Mouse (Mus musculus): ENCODE results near the gene Ppp3ca. TPM values are rescaled to one million over a fixed set of nuclear protein-coding genes. Genes with fewer than 3 reads are reported as not detected.
A peak's percentile ranks its signal among the peaks of the same experiment; 100 is the strongest.

The Ppp3ca gene
- polyA plus RNA-seq, 1 experiment from 2014 or later: 37.3 TPM

GRCm38 (mm10) chr3:136671940-136672278 is 2.0 kb downstream of the Ppp3ca start:
- Histone ChIP-seq H3K4me3 (ENCODE audit: low read depth, low read length) (peak overlapping the region; percentile 93), H3K4me1 (replicated peaks; ENCODE audit: control insufficient read depth, insufficient read depth, low read length) (peaks cover 16% of the 10 kb centered on the region), H3K4me2 (replicated peaks; ENCODE audit: low read depth) (peak overlapping the region; percentile 87), H3K9me3 (ENCODE audit: control insufficient read depth) (no peaks in the 10 kb centered on the region), H3K9ac (ENCODE audit: low read depth, low read length) (peak overlapping the region; percentile 88), H3K27me3 (replicated peaks; ENCODE audit: control insufficient read depth, insufficient read depth, low read length) (no peaks in the 10 kb centered on the region), H3K27ac (ENCODE audit: low read depth, low read length) (no peak overlapping the region), H3K36me3 (ENCODE audit: control insufficient read depth, insufficient read depth) (no peaks in the 10 kb centered on the region)
- ATAC-seq: no peak
- WGBS: 9% methylated on average over 5 of the region's 5 CpGs
- TF ChIP-seq CTCF (IDR thresholded peaks at IDR 0.05; ENCODE audit: low read depth): no peak

- Histone ChIP-seq H3K36me3 (ENCODE audit: control insufficient read depth, insufficient read depth) (no peaks in the 10 kb centered on the region), H3K27me3 (replicated peaks; ENCODE audit: control insufficient read depth, insufficient read depth, low read length) (no peaks in the 10 kb centered on the region), H3K4me3 (ENCODE audit: low read depth, low read length) (no peak overlapping the region), H3K9me3 (ENCODE audit: control insufficient read depth) (no peaks in the 10 kb centered on the region), H3K27ac (ENCODE audit: low read depth, low read length) (no peak overlapping the region), H3K9ac (ENCODE audit: low read depth, low read length) (no peak overlapping the region), H3K4me1 (replicated peaks; ENCODE audit: control insufficient read depth, insufficient read depth, low read length) (peaks cover 16% of the 10 kb centered on the region), H3K4me2 (replicated peaks; ENCODE audit: low read depth) (0 out of 2 replicates have a peak overlapping the region, but pooled peaks have one; percentile 87)
- WGBS: 67% methylated on average over 3 of the region's 3 CpGs
- no peak for ATAC-seq
- TF ChIP-seq CTCF (IDR thresholded peaks at IDR 0.05; ENCODE audit: low read depth): no peak
Measured at GRCm38 (mm10) chr3:136672870-136673269, 2.9 kb downstream of the Ppp3ca start.

GRCm38 (mm10) chr3:136673363-136673762 is 3.4 kb downstream of the Ppp3ca start:
- Histone ChIP-seq H3K4me1 (replicated peaks; ENCODE audit: control insufficient read depth, insufficient read depth, low read length) (peaks cover 16% of the 10 kb centered on the region), H3K4me2 (replicated peaks; ENCODE audit: low read depth) (no peak overlapping the region), H3K9me3 (ENCODE audit: control insufficient read depth) (no peaks in the 10 kb centered on the region), H3K27ac (ENCODE audit: low read depth, low read length) (no peak overlapping the region), H3K4me3 (ENCODE audit: low read depth, low read length) (no peak overlapping the region), H3K27me3 (replicated peaks; ENCODE audit: control insufficient read depth, insufficient read depth, low read length) (no peaks in the 10 kb centered on the region), H3K9ac (ENCODE audit: low read depth, low read length) (no peak overlapping the region), H3K36me3 (ENCODE audit: control insufficient read depth, insufficient read depth) (no peaks in the 10 kb centered on the region)
- TF ChIP-seq CTCF (IDR thresholded peaks at IDR 0.05; ENCODE audit: low read depth): no peak
- ATAC-seq: no peak
- 60% methylated on average over 2 of the region's 2 CpGs for WGBS

- TF ChIP-seq CTCF (IDR thresholded peaks at IDR 0.05; ENCODE audit: low read depth): no peak
- Histone ChIP-seq H3K27ac (ENCODE audit: low read depth, low read length) (no peak overlapping the region), H3K4me3 (ENCODE audit: low read depth, low read length) (no peak overlapping the region), H3K4me1 (replicated peaks; ENCODE audit: control insufficient read depth, insufficient read depth, low read length) (peaks cover 16% of the 10 kb centered on the region), H3K36me3 (ENCODE audit: control insufficient read depth, insufficient read depth) (no peaks in the 10 kb centered on the region), H3K27me3 (replicated peaks; ENCODE audit: control insufficient read depth, insufficient read depth, low read length) (no peaks in the 10 kb centered on the region), H3K9me3 (ENCODE audit: control insufficient read depth) (no peaks in the 10 kb centered on the region), H3K9ac (ENCODE audit: low read depth, low read length) (no peak overlapping the region), H3K4me2 (replicated peaks; ENCODE audit: low read depth) (no peak overlapping the region)
- no peak for ATAC-seq
- WGBS: 39% methylated on average over 5 of the region's 5 CpGs
Measured at GRCm38 (mm10) chr3:136674486-136674885, 4.6 kb downstream of the Ppp3ca start.

GRCm38 (mm10) chr3:136676991-136677390 is 7.1 kb downstream of the Ppp3ca start:
- no peak overlapping the region for H3K9ac ChIP-seq (ENCODE audit: low read depth, low read length)
- no peak overlapping the region for H3K27ac ChIP-seq (ENCODE audit: low read depth, low read length)
- 90% methylated on average over 2 of the region's 2 CpGs for WGBS
- no peaks in the 10 kb centered on the region for H3K36me3 ChIP-seq (ENCODE audit: control insufficient read depth, insufficient read depth)
- no peaks in the 10 kb centered on the region for H3K9me3 ChIP-seq (ENCODE audit: control insufficient read depth)
- no peaks in the 10 kb centered on the region for H3K27me3 ChIP-seq (replicated peaks; ENCODE audit: control insufficient read depth, insufficient read depth, low read length)
- peaks cover 16% of the 10 kb centered on the region for H3K4me1 ChIP-seq (replicated peaks; ENCODE audit: control insufficient read depth, insufficient read depth, low read length)
- ATAC-seq: no peak
- H3K4me2 ChIP-seq (replicated peaks; ENCODE audit: low read depth): no peak overlapping the region
- no peak overlapping the region for H3K4me3 ChIP-seq (ENCODE audit: low read depth, low read length)
- TF ChIP-seq CTCF (IDR thresholded peaks at IDR 0.05; ENCODE audit: low read depth): no peak

- no peak for TF ChIP-seq CTCF (IDR thresholded peaks at IDR 0.05; ENCODE audit: low read depth)
- WGBS: 56% methylated on average over 8 of the region's 8 CpGs
- Histone ChIP-seq H3K4me3 (ENCODE audit: low read depth, low read length) (no peak overlapping the region), H3K27me3 (replicated peaks; ENCODE audit: control insufficient read depth, insufficient read depth, low read length) (no peaks in the 10 kb centered on the region), H3K27ac (ENCODE audit: low read depth, low read length) (no peak overlapping the region), H3K9ac (ENCODE audit: low read depth, low read length) (no peak overlapping the region), H3K4me2 (replicated peaks; ENCODE audit: low read depth) (no peak overlapping the region), H3K9me3 (ENCODE audit: control insufficient read depth) (no peaks in the 10 kb centered on the region), H3K4me1 (replicated peaks; ENCODE audit: control insufficient read depth, insufficient read depth, low read length) (peaks cover 11% of the 10 kb centered on the region), H3K36me3 (ENCODE audit: control insufficient read depth, insufficient read depth) (no peaks in the 10 kb centered on the region)
- no peak for ATAC-seq
Measured at GRCm38 (mm10) chr3:136678386-136678785, 8.5 kb downstream of the Ppp3ca start.

GRCm38 (mm10) chr3:136679903-136680491 is 10.1 kb downstream of the Ppp3ca start:
- no peaks in the 10 kb centered on the region for H3K27me3 ChIP-seq (replicated peaks; ENCODE audit: control insufficient read depth, insufficient read depth, low read length)
- peaks cover 3% of the 10 kb centered on the region; the same call in 1 of the 2 replicates for H3K4me1 ChIP-seq (replicated peaks; ENCODE audit: control insufficient read depth, insufficient read depth, low read length)
- no peak for ATAC-seq
- no peak overlapping the region for H3K27ac ChIP-seq (ENCODE audit: low read depth, low read length)
- H3K9ac ChIP-seq (ENCODE audit: low read depth, low read length): no peak overlapping the region
- H3K9me3 ChIP-seq (ENCODE audit: control insufficient read depth): no peaks in the 10 kb centered on the region
- no peaks in the 10 kb centered on the region for H3K36me3 ChIP-seq (ENCODE audit: control insufficient read depth, insufficient read depth)
- H3K4me3 ChIP-seq (ENCODE audit: low read depth, low read length): no peak overlapping the region
- no peak for TF ChIP-seq CTCF (IDR thresholded peaks at IDR 0.05; ENCODE audit: low read depth)
- H3K4me2 ChIP-seq (replicated peaks; ENCODE audit: low read depth): no peak overlapping the region
- 77% methylated on average over 6 of the region's 6 CpGs for WGBS
